Mouse (Mus musculus) urinary bladder, postnatal 25 days (tissue): ENCODE results near the gene Fbxl19.
A peak's percentile ranks its signal among the peaks of the same experiment; 100 is the strongest.
"Not testable (repeated sequence)": the region's sequence is repeated elsewhere in the genome, so short reads cannot be mapped to it uniquely, and the experiment has no call there.

Source experiments
- DNase-seq: peaks from one replicate; pipeline ENCODE4 v3.0.0; 2022; ENCODE audit warnings: low spot score

Fbxl19 gene

DNA sequence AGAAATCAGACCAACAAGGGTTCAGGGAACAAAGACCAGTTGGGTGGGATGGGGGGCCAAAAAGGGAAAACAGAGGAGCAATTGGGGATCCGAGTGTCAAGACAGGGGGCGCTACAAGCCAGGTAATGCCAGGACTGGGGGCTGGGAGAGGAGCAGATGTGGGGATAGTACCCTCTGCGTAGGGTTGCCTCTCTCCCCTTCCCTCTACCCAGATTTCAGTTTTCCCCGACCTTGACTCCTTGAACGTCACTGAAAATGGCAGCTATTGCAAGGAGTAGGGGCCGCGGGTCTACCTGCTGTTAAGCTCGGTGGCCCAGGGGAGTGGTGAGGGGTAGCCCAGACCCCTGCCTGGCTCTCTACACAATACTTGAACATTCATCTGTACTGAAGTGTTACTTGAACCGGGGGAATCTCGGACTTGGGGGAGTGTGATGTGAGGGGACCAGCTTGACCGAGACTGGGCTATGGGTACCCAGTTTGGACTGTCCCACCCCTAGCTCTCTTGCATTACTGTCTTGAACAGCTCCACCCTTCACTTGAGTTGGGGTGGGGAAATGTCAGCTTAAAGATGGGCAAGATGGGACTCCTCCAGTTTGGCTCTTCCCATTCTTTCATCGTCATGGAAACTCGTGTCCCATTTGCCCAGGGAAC, 24.1 kb downstream of the Fbxl19 start:
- no peak for DNase-seq

DNA sequence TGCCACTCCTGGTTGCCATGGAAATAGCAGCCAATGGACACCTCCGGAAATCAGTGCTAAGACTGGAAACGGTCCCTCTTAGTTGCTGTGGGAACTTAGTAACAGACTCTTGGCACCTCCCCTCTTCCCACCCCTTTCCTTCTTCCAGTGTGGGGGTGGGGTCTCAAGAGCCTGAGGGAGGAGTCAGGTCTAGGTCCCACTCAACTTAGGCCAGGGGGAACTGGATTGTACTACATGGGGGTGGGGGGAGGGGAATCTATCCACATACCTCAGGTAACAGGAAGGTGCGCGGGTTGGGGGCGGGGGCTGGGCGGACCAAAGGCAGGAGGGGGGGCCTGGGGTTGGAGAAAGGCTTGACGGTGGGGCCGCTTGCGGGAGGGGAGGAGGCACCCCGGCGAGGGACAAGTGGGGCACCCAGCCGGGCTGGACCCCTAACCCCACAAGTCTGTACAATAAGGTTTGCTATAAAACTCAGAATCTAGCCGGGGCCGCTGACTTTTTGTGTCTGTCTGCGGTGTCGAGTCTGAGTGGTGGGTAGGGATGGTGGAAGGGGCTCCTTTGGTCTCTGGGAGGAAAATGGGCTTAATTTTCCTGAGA, 24.8 kb downstream of the Fbxl19 start:
- peak; percentile 86 for DNase-seq

DNA sequence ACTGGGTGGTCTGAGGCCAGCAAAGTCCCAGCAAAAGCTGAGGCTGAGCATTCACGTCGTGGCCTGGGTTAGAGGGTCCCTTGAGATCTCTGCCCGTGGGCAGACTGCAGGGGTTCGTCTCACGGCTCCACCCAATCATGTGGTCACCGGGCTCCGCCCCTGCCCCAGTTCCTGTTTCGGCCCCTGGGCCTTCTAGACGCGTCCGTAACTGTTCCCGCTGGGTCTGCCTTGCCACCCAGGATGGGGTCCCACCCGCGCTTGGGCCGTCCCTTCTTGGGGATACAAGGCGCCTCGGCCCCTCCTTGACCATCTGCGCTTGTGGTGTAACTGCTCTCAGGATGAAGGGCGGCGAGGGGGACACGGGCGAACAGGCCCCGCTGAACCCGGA, 25.3 kb downstream of the Fbxl19 start, which contains the start of gene Orai3:
Gene Orai3 (plus strand): TSS at position 165 of the 388 bp plus-strand sequence.
- DNase-seq: peak; percentile 79

DNA sequence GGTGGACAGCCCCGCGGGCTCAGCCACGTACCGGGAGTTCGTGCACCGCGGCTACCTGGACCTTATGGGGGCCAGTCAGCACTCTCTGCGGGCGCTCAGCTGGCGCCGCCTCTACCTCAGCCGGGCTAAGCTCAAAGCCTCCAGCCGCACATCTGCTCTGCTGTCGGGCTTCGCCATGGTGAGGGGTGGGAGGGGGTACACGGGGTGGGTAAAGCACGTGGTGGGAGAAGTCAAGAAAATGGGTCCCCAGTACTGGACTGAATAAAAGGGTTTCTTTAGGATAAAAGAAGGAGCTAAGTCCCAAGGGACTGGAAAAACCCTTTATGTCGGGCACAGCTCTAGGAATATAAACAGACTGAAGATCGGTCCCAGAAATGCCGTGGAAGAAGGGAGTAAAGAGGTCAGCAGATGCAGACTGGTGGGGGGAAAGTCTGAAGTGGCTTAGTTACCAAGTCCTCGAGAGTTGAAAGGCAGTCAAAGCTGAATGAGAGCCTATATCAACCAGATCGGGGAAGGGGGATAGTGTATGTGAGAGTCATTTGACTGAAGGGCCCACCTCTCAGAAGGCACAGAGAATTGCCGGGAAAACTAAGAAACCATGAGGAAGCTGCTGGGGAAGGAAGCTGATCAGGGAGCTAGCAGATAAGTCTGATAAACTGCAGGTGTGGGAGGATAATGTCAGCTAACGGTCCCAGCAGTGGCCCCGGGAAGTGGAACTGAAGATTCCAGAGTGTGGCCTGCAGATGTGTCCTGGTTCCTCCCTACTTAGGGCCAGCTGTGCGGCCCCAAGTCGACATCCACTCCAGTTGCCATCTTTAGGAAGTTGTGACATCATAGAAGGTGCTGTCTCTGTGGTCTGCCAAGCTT, 25.9 kb downstream of the Fbxl19 start:
- DNase-seq: no peak

DNA sequence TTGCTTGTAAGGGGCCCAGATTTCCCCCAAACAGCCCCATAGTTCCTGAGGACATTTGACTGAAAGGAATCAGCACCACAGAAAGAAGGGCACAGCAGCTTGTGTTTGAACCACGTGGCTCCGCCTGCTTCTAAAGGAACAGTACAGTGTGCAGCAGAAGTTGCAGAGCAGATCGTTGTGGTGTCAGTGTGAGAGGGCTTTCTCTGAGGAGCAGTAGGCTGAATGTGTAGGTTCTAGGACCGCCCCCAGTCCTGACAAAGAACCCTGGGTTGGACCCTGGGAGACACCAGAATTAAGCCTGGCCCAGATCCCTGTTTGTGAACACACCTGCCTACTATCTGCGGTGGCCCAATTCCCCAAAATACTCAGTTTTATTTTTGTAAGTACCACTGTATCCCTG, 26.9 kb downstream of the Fbxl19 start:
- DNase-seq: no peak

DNA sequence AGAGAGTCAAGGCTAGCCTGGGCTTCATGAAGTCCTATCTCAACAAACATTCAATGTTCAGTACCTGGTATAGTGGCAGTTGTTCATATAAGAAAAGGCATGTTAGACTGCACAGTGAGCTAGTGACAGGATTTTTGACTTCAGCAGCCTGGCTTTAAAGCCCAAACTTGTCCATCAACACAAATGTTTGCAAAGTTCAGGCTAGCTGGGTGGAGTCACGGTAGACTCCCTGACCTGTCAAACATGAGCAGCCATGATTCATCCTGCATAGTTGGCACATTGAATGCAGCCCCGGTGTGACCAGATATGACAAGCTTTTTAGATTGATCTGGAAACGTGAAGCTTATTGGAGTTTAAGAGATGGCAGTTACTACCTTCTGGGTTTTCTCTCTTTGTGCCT, 27.7 kb downstream of the Fbxl19 start:
- no peak for DNase-seq

DNA sequence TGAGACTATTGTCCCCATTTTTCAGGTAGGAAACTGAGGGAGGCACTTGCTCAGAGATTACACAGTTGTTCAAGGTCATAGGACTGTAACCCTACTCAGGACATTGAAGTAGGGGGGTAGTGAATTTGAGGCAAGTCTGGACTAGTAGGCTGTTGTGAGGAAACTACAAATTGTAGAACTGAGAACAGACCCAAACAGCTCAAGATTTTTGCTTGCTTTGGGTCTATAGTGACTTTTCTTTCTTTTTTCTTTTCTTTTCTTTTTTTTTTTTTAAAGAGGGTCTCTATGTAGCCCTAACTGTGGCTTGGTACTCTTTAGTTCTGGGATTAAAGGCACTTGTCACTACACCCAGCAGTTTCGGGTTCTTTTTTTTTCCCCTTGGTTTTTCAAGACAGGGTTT, 28.2 kb downstream of the Fbxl19 start:
- no peak for DNase-seq

DNA sequence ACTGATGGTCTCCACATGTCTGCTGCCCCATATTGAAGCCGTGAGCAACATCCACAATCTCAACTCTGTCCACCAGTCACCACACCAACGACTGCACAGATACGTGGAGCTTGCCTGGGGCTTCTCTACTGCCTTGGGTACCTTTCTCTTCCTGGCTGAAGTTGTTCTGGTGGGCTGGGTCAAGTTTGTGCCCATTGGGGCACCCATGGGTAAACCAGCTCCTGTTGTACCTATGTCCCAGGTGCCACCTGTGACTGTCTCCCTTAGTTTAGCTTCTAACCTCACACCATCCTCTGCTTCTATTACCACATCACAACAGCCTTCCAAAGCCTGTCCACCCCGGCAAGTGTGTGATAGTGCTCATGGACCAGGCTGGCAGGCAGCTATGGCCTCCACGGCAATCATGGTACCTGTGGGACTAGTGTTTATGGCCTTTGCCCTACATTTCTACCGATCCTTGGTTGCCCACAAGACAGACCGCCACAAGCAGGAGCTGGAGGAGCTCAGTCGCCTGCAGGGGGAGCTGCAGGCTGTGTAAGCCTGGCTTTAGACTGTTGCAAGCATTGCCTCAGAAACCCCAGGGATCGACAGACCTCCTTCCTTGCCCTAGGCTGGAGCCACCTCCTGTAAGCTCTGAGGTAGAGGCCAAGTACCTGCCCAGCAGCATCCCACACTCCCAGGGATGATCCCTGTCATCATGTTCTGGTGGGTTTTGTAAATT, 29.5 kb downstream of the Fbxl19 start:
- DNase-seq: no peak

DNA sequence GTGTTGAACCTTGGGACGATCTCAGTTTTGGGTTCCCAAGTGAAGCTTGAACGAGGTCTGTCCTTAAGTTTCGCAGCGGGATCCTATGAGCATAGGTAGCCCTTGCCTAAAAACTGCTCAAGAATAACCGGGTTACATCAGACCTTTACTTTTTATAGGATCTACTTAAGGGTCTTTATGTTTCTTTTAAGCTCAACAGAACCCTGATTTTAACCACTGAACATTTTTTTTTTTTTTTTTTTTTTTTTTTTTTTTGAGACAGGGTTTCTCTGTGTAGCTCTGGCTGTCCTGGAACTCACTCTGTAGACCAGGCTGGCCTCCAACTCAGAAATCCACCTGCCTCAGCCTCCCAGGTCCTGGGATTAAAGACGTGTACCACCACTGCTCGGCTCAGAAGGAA, 31.5 kb downstream of the Fbxl19 start:
- DNase-seq: not testable (repeated sequence)

DNA sequence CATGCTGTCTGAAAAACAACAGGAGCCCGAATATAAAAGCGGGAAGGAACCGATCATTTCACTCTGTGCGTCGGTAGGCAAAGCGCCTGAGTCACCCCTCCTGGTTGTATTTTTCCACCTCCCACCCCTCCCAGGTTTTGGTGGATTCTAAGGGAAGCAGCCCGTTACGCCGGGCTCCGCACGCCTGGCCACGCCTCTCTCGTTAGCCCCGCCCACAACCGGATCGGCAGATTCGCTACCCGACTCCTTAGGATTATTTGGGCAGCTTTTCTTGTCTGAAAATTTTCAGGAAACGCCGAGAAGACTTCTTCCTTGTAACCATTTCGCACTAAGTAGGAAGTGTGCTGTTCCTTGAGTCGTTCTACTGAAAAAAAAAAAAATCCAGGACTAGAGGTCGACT, 32.1 kb downstream of the Fbxl19 start, which contains the start of gene Setd1a:
Gene Setd1a (plus strand): TSS at position 245 of the 400 bp plus-strand sequence.
- DNase-seq: peak; percentile 86

DNA sequence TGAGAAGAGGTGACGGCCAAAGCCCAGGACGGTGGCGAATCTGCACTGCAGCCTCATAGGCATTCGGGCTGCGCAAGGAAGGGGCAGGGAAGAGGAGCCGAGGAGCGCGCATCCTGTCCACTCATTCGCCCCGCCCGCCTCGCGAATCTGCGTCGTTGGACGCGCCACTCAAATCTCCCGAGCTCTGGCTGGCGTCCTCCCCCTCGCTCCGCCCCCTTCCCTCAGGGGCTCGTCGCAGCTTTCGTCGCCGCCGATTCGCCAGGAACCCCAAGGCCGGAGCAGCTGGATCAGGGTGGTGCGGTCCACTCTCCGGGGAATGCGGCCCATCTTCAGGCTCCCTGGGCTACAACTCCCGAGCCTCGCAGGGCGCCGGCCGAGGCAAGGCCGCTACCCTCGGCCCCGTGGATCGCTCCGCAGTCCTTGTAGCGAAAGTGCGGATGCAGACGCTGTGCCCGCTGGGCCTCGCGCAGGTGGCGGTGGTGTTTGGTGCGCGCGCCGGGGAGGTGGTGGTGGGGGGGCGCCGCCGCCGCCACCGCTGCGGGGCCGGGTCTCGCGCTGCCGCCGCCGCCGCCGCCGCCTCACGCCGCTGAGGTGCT, 32.6 kb downstream of the Fbxl19 start:
- DNase-seq: peak; percentile 95

DNA sequence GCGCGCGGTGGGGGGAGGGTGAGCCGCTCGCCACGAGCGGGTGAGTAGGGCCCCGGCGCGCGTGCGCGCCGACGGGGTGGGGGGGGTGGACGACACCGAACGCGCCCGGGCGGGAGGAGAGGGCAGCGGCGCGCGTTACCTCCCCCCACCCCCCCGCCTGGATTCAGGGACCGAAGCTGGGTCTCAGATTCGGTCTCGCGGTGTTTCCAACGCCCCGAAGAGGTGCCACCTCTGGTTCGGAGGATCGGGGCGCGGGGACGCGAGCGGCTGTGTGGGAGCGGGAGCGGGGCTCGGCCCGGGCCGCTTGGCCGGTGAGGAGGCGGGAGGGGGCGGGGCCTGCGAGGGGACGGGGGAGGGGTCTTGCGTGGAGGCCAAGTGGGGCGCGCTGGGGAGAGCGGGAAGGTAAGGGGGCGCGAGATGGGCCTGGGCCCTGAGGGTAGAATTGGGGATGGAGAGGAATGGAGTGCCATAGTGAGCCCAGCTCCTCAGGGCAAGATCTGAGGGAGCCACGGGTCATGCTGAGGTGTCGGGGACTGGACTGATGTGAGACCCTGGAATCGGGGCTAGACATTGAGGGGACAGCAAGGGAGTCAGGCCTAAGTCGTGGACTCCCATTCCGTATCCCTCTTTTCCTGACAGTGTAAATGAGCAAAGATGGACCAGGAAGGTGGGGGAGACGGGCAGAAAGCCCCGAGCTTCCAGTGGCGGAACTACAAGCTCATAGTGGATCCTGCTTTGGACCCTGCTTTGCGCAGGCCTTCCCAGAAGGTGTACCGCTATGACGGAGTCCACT, 33.3 kb downstream of the Fbxl19 start:
- DNase-seq: peak; percentile 63

DNA sequence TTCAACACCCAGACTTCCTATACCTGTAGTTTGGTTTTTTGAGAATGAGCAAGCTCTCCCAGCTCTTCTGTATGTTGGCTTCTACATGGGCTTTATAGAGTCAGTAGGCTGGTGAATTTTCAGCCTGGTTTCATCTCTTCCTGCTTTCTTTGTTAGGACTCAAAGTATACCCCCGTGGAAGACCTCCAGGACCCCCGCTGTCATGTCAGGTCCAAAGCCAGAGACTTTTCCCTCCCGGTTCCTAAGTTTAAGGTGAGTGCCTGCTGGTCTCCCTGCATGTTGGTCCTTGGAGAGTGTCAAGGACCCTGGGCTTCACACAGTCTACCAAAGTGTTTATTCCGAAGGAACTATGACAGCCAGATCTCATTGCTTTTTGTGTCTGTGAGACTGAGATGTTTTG, 34.0 kb downstream of the Fbxl19 start:
- no peak for DNase-seq

DNA sequence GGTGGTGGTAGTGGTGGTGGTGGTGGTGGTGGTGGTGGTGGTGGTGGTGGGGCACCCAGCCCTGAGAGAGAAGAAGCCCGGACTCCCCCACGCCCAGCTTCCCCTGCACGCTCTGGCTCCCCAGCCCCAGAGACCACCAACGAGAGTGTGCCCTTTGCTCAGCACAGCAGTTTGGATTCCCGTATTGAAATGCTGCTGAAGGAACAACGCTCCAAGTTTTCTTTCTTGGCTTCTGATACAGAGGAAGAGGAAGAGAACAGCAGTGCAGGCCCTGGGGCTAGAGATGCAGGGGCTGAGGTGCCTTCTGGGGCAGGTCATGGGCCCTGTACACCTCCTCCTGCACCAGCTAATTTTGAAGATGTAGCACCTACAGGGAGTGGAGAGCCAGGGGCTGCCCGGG, 41.0 kb downstream of the Fbxl19 start, which contains the start of gene Gm49388:
Gene Gm49388 (plus strand): TSS at position 301 of the 400 bp plus-strand sequence.
- no peak for DNase-seq

DNA sequence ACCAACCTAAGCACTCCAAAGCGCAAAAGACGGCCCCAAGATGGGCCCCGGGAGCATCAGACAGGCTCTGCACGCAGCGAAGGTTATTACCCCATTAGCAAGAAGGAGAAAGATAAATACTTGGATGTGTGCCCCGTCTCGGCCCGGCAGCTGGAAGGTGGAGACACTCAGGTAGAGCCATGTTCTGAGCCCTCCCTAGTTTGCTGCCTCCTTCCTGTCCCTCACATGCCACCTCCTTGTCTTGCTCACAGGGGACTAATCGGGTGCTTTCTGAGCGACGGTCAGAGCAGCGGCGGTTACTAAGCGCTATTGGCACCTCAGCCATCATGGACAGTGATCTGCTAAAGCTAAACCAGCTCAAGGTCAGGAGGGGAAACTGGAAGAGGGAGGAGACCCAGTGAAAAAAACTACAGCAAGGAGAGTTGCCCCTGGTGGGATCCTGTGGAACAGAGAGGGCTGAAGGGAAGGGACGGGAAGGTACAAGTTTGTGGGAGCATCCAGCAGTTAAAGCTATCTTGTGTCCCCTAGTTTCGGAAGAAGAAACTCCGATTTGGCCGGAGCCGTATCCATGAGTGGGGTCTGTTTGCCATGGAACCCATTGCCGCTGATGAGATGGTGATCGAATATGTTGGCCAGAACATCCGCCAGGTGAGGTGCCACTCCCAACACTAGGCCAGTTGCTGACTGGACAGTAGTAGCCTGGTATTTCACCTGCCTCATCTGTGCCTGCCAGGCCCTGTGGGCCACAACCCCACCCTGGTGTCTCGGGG, 52.9 kb downstream of the Fbxl19 start:
- DNase-seq: no peak

DNA sequence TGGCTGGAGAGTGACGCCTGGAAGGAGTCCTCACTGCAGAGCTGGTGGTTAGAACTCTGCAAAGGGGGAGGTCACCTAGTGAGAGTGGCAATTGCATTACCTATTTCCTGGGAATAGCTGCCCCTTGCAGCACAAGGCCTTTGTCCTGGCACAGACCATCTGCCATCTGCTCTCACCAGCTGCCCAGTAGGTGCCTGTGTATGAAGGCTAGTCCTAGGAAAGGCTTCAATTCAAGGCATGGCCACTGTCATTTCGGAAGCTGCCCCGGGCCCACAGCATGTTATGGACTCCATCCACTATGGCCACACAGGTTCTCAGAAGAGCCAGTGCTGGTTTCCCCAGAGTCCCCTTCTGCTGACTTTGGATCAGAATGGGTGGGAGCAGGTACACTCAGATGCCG, 54.2 kb downstream of the Fbxl19 start:
- DNase-seq: no peak

DNA sequence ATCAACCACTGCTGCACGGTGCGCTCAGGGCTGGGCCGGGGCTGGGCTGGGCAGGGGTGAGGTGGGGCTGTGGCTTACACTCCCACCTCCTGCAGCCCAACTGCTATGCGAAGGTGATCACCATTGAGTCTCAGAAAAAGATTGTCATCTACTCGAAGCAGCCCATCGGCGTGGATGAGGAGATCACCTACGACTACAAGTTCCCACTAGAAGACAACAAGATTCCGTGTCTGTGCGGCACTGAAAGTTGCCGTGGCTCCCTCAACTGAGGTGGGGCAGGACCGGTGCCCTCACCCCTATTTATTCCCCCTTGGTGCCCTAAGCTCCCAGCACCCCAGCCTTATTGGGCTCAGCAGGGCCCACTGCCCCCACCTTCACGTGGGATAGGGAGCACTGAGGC, 54.9 kb downstream of the Fbxl19 start:
- no peak for DNase-seq

DNA sequence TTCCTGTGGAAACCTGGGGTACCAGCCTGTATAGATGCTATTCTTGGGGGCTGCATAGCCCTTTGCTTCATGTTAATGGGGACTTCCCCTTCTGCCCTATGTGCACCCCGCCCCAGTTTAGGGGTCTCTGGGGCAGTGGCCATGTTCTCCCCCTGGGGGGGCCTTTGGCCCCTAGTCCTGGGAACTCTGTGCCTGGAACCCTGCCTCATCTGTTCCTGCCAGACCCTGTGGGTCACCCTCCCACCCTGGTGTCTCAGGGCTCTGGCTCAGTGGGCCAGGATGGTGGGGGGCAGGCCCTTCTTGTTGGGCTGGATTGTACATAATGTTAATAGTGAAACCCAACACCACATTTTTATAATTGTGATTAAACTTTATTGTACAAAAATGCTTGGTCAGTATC, 55.4 kb downstream of the Fbxl19 start:
- DNase-seq: no peak

DNA sequence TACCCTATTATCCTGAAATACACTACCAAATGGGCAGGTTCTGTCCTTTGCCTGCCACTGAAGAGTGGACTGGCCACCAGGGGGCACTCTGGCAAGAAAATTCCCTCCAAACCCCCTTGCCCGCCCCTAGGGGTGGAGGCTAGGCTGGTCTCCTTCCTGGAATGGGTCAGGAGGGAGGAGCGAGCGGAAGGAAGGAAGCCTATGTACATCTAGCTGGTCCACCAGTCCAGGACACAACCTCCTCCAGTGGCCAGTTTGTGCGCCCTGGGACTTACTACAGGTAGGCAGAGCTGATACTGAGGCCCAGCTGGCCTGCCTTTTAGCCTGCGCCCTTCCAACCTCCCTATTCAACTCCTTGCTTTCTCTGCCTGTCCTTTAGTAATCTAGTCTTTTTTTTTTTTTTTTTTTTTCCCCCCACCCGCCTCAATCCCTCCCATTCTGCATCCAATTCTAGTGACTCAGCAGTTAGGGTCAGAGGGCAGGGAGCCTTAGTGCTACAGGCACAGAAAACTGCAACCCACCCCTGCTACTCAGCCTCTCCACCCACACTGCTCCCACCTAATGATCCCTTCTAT, 56.2 kb downstream of the Fbxl19 start, which contains the start of gene Hsd3b7:
Gene Hsd3b7 (plus strand): TSS at position 170 of the 575 bp plus-strand sequence.
- peak; percentile 93 for DNase-seq
